Mouse (Mus musculus): ENCODE results near the gene Vmn1r84. TPM values are rescaled to one million over a fixed set of nuclear protein-coding genes. Genes with fewer than 3 reads are reported as not detected.

The Vmn1r84 gene
- total RNA-seq (2014; fragmentation: Nextera tagmentation) (not detected in 2 replicates), total RNA-seq (2017) (0.16 TPM in 1 of 2 replicates, not detected in the other), polyA plus RNA-seq (2012) (not detected in 2 replicates)

DNA sequence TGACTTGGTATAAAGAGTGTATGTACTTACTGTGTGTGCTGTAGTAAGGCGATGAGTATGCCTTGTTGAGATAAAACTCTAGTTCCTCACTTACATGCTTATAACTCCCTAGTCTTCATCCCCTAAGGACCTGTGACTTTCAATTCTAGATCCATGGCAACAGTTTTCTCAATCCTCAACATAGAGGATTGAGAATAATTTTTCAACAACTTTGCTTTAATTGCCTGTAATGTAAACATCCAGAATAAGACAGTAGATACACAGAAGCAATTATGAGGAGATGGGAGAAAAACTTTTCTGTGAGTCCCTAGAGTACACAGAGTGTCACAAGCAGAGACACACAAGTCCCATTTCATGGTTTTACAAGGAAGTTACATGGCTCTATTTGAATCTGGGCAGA lies at the start of gene Vmn1r84:
Gene Vmn1r84 (minus strand): TSS at position 101 of the 400 bp plus-strand sequence.
- Histone ChIP-seq H3K27me3 (ENCODE audit: insufficient read depth, low read length) (no peaks in the 10 kb centered on the region), H3K9me3 (replicated peaks) (no peaks in the 10 kb centered on the region), H3K4me1 (ENCODE audit: insufficient read depth, low read depth, low read length) (no peaks in the 10 kb centered on the region), H3K36me3 (replicated peaks) (no peaks in the 10 kb centered on the region), H3K4me3 (ENCODE audit: low read depth, low read length) (no peak within 1 kb of the TSS)
- no peak for ATAC-seq (ENCODE audit: extremely low read depth, insufficient number of reproducible peaks, low FRiP score, poor library complexity, severe bottlenecking)
- no peak for DNase-seq (ENCODE audit: low spot score)
- TF ChIP-seq TAL1 (conservative IDR thresholded peaks at IDR 0.05; ENCODE audit: low read depth, low read length) (no peak), GATA2 (IDR thresholded peaks at IDR 0.05; ENCODE audit: borderline replicate concordance, low read depth, low read length) (no peak), POLR2AphosphoS5 (IDR thresholded peaks at IDR 0.05; ENCODE audit: insufficient replicate concordance, low read depth, low read length) (no peak), GATA1 (IDR thresholded peaks at IDR 0.05; ENCODE audit: borderline replicate concordance, low read length) (no peak), CTCF (IDR thresholded peaks at IDR 0.05; ENCODE audit: low read depth, low read length) (no peak)

DNA sequence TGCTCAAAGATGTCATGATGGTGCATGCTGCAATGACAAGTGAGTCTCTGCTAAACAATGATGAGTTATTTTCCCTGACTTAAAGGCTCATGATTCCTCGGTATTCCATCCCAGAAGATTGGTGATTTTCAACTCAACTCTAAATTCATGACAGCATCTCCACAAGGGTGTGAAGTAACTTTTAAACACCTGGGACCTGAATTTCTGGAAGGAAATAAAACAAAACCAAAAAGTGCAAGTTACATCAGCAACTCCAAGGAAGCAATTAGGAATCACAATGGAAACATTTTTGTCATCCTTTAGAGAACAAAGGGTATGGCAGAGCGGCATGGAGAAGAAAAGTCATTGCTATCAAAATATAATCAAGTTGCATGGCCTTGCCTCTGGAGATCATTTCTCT lies 39.7 kb downstream of the Vmn1r84 start, which contains the start of gene Vmn1r83:
Gene Vmn1r83 (minus strand): TSS at position 101 of the 400 bp plus-strand sequence.
- no peak for TF ChIP-seq CTCF (IDR thresholded peaks at IDR 0.05; ENCODE audit: low read depth, low read length)
- no peak for TF ChIP-seq GATA2 (IDR thresholded peaks at IDR 0.05; ENCODE audit: borderline replicate concordance, low read depth, low read length)
- no peak for TF ChIP-seq GATA1 (IDR thresholded peaks at IDR 0.05; ENCODE audit: borderline replicate concordance, low read length)
- TF ChIP-seq TAL1 (conservative IDR thresholded peaks at IDR 0.05; ENCODE audit: low read depth, low read length) = no peak
- no peak for TF ChIP-seq POLR2AphosphoS5 (IDR thresholded peaks at IDR 0.05; ENCODE audit: insufficient replicate concordance, low read depth, low read length)
- ATAC-seq (ENCODE audit: extremely low read depth, insufficient number of reproducible peaks, low FRiP score, poor library complexity, severe bottlenecking) (no peak), DNase-seq (ENCODE audit: low spot score) (no peak)
- H3K4me1 ChIP-seq (ENCODE audit: insufficient read depth, low read depth, low read length) = no peaks in the 10 kb centered on the region
- no peaks in the 10 kb centered on the region for H3K9me3 ChIP-seq (replicated peaks)
- H3K27me3 ChIP-seq (ENCODE audit: insufficient read depth, low read length) = no peaks in the 10 kb centered on the region; the same call in 1 of the 2 replicates
- H3K36me3 ChIP-seq (replicated peaks) = no peaks in the 10 kb centered on the region
- H3K4me3 ChIP-seq (ENCODE audit: low read depth, low read length) = no peak within 1 kb of the TSS

Other genes starting within 250 kb of the Vmn1r84 start
- not detected in 2 replicates for gene Vmn1r78, start 219.0 kb downstream of the Vmn1r84 start, total RNA-seq (2014; fragmentation: Nextera tagmentation)
- gene Vmn1r78, start 219.0 kb downstream of the Vmn1r84 start, total RNA-seq (2017) = 0.05 and 0.06 TPM in 2 replicates
- gene Vmn1r78, start 219.0 kb downstream of the Vmn1r84 start, polyA plus RNA-seq (2012) = not detected in 2 replicates
- gene Vmn1r79, start 198.0 kb downstream of the Vmn1r84 start, total RNA-seq (2014; fragmentation: Nextera tagmentation) = 0.24 TPM in 1 of 2 replicates, not detected in the other
- gene Vmn1r79, start 198.0 kb downstream of the Vmn1r84 start, total RNA-seq (2017) = 0.12 and 0.38 TPM in 2 replicates
- not detected in 2 replicates for gene Vmn1r79, start 198.0 kb downstream of the Vmn1r84 start, polyA plus RNA-seq (2012)
- gene Vmn1r80, start 180.0 kb downstream of the Vmn1r84 start, total RNA-seq (2014; fragmentation: Nextera tagmentation) = not detected in 2 replicates
- under 0.01 and 0.11 TPM in 2 replicates for gene Vmn1r80, start 180.0 kb downstream of the Vmn1r84 start, total RNA-seq (2017)
- not detected in 2 replicates for gene Vmn1r80, start 180.0 kb downstream of the Vmn1r84 start, polyA plus RNA-seq (2012)
- gene Vmn1r81, start 101.0 kb downstream of the Vmn1r84 start, total RNA-seq (2014; fragmentation: Nextera tagmentation) = not detected in 2 replicates
- gene Vmn1r81, start 101.0 kb downstream of the Vmn1r84 start, total RNA-seq (2017) = 0.06 and 0.16 TPM in 2 replicates
- under 0.01 TPM in 1 of 2 replicates, not detected in the other for gene Vmn1r81, start 101.0 kb downstream of the Vmn1r84 start, polyA plus RNA-seq (2012)
- not detected in 2 replicates for gene Vmn1r82, start 68.8 kb downstream of the Vmn1r84 start, total RNA-seq (2014; fragmentation: Nextera tagmentation)
- gene Vmn1r82, start 68.8 kb downstream of the Vmn1r84 start, total RNA-seq (2017) = 0.06 and 0.11 TPM in 2 replicates
- gene Vmn1r82, start 68.8 kb downstream of the Vmn1r84 start, polyA plus RNA-seq (2012) = not detected in 2 replicates
- not detected in 2 replicates for gene Vmn1r83, start 39.8 kb downstream of the Vmn1r84 start, total RNA-seq (2014; fragmentation: Nextera tagmentation)
- 0.22 TPM in 1 of 2 replicates, not detected in the other for gene Vmn1r83, start 39.8 kb downstream of the Vmn1r84 start, total RNA-seq (2017)
- gene Vmn1r83, start 39.8 kb downstream of the Vmn1r84 start, polyA plus RNA-seq (2012) = not detected in 2 replicates
- gene Zfp551, start 53.5 kb upstream of the Vmn1r84 start, total RNA-seq (2014; fragmentation: Nextera tagmentation) = 1.7 and 3.5 TPM in 2 replicates
- 3.2 and 3.8 TPM in 2 replicates for gene Zfp551, start 53.5 kb upstream of the Vmn1r84 start, total RNA-seq (2017)
- 0.07 and 0.13 TPM in 2 replicates for gene Zfp551, start 53.5 kb upstream of the Vmn1r84 start, polyA plus RNA-seq (2012)
- 27.5 and 30.6 TPM in 2 replicates for gene Zfp606, start 109.0 kb upstream of the Vmn1r84 start, total RNA-seq (2014; fragmentation: Nextera tagmentation)
- gene Zfp606, start 109.0 kb upstream of the Vmn1r84 start, total RNA-seq (2017) = 14.6 and 17.4 TPM in 2 replicates
- 2.3 and 2.9 TPM in 2 replicates for gene Zfp606, start 109.0 kb upstream of the Vmn1r84 start, polyA plus RNA-seq (2012)
- gene 2900092C05Rik, start 143.2 kb upstream of the Vmn1r84 start, total RNA-seq (2014; fragmentation: Nextera tagmentation) = not detected in 2 replicates
- gene 2900092C05Rik, start 143.2 kb upstream of the Vmn1r84 start, total RNA-seq (2017) = not detected in 2 replicates
- gene 2900092C05Rik, start 143.2 kb upstream of the Vmn1r84 start, polyA plus RNA-seq (2012) = not detected in 2 replicates
- gene Vmn2r53, start 239.5 kb upstream of the Vmn1r84 start, total RNA-seq (2014; fragmentation: Nextera tagmentation) = 0.08 TPM in 1 of 2 replicates, not detected in the other
- 0.12 and 0.22 TPM in 2 replicates for gene Vmn2r53, start 239.5 kb upstream of the Vmn1r84 start, total RNA-seq (2017)
- under 0.01 TPM in 1 of 2 replicates, not detected in the other for gene Vmn2r53, start 239.5 kb upstream of the Vmn1r84 start, polyA plus RNA-seq (2012)

Measured in G1E (cell line).